Mouse (Mus musculus): ENCODE measurements at regions not wholly inside any gene's neighbourhood (a gene's known extent, or its start where the extent isn't known, plus 50 kb on each side); places are given as distances from the start of the nearest gene placed in this dataset.
A peak's percentile ranks its signal among the peaks of the same experiment; 100 is the strongest.
"Not testable (repeated sequence)": the region's sequence is repeated elsewhere in the genome, so short reads cannot be mapped to it uniquely, and the experiment has no call there.

GRCm38 (mm10) chr12:29280861-29281630 is 247.1 kb upstream of the Myt1l start:
- no peak for DNase-seq (ENCODE audit: low read depth)

- DNase-seq (ENCODE audit: low read depth): no peak
Measured at GRCm38 (mm10) chr12:29288801-29289200, 239.4 kb upstream of the Myt1l start.

DNA sequence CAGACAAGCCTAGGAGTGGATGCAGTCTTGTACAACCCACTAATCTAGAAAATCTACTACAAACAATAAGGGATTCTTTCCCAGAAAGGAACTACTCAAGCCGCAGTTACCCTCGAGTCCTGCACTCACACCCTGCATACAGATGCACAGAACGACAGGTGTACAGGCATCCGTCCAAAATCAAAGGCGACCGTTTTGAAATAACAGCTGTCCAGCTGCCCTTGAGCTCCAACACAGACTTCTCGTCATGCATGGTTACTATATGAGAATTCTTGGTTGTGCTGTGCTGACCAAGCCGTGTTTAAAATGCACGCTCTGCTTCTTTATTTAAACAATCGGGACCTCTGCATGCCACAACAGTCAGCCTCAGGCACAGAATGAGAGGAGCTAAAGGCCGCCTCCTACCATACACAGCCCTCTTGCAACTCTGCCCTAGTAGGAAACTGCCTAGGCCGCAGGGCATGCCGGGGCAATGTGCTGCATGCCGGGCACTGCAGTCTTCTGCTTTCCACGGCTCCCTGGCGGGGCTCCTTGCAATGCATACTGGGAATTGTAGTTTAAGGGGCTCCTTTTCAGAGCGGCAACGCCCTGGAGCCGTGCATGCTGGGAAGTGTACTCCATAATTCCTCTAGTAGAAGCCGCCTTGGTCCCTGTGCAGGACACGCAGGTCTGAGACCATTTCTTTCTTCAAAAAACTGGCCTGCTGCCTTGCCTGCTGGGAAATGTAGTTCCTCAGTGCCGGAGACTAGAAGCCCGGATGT is 237.4 kb upstream of the Myt1l start:
- DNase-seq (ENCODE audit: low read depth): peak; percentile 63

DNA sequence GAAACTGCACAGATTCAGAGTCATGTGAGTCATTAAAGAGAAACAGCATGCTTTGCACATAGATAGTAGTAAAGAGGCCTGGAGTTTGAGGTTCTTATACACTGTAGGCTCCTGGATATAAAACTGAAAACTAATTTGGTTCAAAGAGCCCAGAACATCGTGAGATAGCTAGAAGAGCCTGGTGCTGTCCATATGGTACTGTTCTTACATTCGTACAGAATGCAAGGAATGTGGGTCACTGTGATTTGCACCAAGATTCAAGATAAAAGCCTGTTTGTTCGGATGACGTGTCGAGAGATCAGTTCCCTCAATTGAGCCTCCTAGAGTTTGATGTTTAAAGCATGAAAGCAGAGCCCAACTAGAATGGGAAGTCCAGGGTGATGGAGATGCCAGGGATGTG is 230.2 kb upstream of the Myt1l start:
- DNase-seq (ENCODE audit: low read depth): no peak

GRCm38 (mm10) chr12:29315636-29316035 is 212.5 kb upstream of the Myt1l start:
- no peak for DNase-seq (ENCODE audit: low read depth)

GRCm38 (mm10) chr12:29321468-29321867 is 206.7 kb upstream of the Myt1l start:
- DNase-seq (ENCODE audit: low read depth): no peak

GRCm38 (mm10) chr12:29323534-29323933 is 204.7 kb upstream of the Myt1l start:
- no peak for DNase-seq (ENCODE audit: low read depth)

- DNase-seq (ENCODE audit: low read depth): no peak
Measured at GRCm38 (mm10) chr12:29335839-29336469, 192.2 kb upstream of the Myt1l start.

DNA sequence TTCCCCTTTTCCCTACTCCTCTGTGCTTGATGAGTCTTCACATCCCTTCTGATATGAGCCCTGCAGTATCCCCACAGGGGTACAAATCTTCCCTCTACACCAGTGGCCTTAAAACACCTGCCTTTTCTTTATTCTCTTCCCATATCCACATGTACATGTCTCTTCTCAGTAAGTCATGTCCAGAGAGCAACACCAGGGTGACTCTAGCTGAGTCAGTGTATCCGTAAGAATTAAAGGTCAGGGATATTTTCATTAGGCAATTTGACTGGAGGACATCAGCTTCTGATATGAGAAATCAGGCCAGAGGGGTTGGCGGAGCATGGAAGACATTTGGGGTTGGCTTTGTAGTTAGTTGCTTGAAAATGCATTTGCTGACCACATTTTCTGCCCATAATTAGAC is 190.8 kb upstream of the Myt1l start:
- no peak for DNase-seq (ENCODE audit: low read depth)

- DNase-seq (ENCODE audit: low read depth): no peak
Measured at GRCm38 (mm10) chr12:29341388-29341995, 186.7 kb upstream of the Myt1l start.

DNA sequence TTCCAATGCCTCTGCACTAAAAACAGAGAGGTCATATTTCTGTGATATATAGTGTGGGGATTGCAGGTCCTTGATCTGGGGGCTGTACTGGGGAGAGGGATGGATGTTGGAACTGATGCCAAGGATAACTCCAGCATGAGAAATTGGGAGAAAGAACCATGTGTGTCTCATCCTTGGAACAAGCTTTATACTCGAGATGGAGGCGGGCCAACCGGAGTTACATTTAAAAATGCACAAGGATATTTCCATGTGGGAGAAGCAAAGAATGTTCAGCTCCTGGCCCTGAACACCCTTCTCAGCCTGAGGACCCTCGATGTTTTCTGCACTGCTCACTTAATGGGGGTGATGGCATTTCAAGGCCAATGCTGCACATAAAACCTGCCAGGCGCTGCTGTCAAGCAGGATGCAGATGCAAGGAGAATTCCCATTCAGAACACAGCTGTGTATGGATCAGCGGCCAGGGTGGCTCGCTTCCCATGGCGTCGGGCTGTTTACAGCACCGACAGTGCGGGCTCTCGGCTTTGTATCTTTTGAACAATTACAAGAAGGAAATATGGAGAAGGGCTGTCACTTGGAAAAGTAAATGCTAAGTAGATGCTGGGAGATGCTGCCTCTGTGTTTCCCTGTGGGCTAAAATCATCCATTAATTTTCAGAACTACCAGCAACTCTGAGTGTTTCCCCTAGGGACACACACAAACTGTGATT is 184.9 kb upstream of the Myt1l start:
- DNase-seq (ENCODE audit: low read depth): no peak

DNA sequence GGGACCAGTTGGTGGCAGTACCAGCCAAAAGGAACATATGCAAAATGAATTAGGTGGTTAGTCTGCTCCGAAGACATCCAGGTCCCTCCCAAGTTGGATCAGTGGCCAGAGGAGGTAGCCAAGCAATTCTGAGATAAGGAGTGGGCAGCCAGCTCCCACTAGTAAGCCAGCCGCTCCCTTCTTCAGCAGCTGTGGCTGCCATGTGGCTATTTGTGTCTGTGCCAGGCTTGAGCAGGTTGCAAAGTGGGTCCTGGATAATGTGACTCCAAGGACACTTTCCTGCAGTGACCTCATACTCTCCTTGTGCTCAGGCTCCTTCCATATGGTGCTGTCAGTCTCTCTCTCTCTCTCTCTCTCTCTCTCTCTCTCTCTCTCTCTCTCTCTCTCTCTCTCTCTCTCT is 179.5 kb upstream of the Myt1l start:
- DNase-seq (ENCODE audit: low read depth): no peak

GRCm38 (mm10) chr12:29349146-29349850 is 178.9 kb upstream of the Myt1l start:
- no peak for DNase-seq (ENCODE audit: low read depth)

GRCm38 (mm10) chr12:29353777-29354496 is 174.2 kb upstream of the Myt1l start:
- no peak for DNase-seq (ENCODE audit: low read depth)

GRCm38 (mm10) chr12:29354816-29355215 is 173.4 kb upstream of the Myt1l start:
- DNase-seq (ENCODE audit: low read depth): no peak

- no peak for DNase-seq (ENCODE audit: low read depth)
Measured at GRCm38 (mm10) chr12:29356681-29357397, 171.3 kb upstream of the Myt1l start.

DNA sequence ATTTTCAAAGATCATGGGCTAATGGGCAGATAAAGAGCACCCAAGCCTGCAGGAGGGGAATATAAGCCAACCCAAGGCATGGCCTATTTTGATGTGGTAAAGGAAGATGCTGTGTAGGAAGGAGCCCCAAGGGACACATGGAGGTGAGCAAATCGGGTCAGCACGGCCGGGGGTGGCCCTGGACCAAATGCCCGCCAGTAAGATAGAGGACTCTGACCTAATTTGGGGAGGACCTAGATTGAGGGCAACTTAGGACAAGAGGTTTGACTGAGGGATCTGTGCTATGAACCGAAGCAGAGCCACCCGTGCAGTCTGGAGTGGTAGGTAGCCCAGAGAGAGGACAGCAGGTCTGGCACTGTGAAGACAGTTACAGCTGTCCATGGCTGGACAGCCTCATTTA is 166.9 kb upstream of the Myt1l start:
- DNase-seq (ENCODE audit: low read depth): no peak

GRCm38 (mm10) chr12:29367741-29368106 is 160.5 kb upstream of the Myt1l start:
- DNase-seq (ENCODE audit: low read depth): not testable (repeated sequence)

DNA sequence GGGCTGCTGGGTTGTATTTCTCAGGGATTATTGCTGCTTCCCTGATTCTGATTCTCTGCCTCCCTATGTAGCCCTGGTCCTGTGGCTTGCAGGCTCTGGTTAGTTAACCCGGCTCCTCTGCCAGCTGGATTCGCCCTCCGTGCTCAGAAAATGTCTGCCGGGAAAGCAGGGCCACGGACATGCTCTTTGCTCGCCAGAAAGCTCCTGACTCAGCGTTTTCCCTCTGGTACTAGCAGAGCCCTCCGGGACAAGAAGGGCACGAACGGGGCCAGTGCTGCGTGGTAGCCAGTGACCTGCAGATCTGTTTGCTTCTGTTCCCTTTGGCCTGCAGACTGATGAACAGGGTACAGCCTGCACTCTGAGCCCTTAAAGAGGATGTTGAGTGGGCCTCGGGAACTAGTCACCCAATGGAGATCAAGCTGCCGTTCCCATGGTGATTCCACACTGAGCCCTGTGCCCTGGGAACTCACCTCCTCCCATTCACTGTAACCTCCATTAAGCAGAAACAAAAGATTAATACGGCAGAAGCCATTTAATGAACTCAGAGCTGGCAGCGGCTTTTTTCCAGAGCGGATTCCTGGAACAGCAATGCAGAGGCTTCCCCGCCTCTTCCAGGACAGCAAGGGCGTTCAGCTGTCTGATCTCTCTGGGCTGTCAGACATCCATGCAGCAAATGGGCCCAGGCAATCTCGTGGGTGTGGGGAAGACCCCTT is 159.9 kb upstream of the Myt1l start:
- no peak for DNase-seq (ENCODE audit: low read depth)
